Mouse (Mus musculus) lung, embryonic 16.5 days (tissue): ENCODE measurements around the gene Sned1. TPM values are rescaled to one million over a fixed set of nuclear protein-coding genes. Genes with fewer than 3 reads are reported as not detected.
A peak's percentile ranks its signal among the peaks of the same experiment; 100 is the strongest.
"Not testable (repeated sequence)": the region's sequence is repeated elsewhere in the genome, so short reads cannot be mapped to it uniquely, and the experiment has no call there.

ENCODE experiments used
- ATAC-seq: fragments of 200-750 bp; cut with Nextera tagmentation; 2 replicates; pipeline ENCODE4 v1.8.0; 2017; ENCODE audit warnings: low read depth, mild to moderate bottlenecking, moderate library complexity
- H3K27ac ChIP-seq: fragments of 300-500 bp; sonication (generic); 2 replicates; pipeline ENCODE4 v1.5.1; 2014; ENCODE audit warnings: mild to moderate bottlenecking, control low read depth, low read length
- H3K27me3 ChIP-seq: fragments of 300-500 bp; sonication (generic); 2 replicates; pipeline ENCODE4 v1.6.1; 2014; ENCODE audit warnings: low read depth, low read length, mixed read lengths; ENCODE audit not compliant: control insufficient read depth, insufficient read depth
- H3K36me3 ChIP-seq: fragments of 300-500 bp; sonication (generic); 2 replicates; pipeline ENCODE4 v1.6.1; 2014; ENCODE audit warnings: low read length; ENCODE audit not compliant: control insufficient read depth, insufficient read depth
- H3K4me1 ChIP-seq: fragments of 300-500 bp; sonication (generic); replicated peaks from 2 replicates; pipeline ENCODE4 v1.6.1; 2014; ENCODE audit warnings: low read length, mixed read lengths; ENCODE audit not compliant: control insufficient read depth, insufficient read depth
- H3K4me2 ChIP-seq: fragments of 300-500 bp; sonication (generic); 2 replicates; pipeline ENCODE4 v1.6.1; 2014; ENCODE audit warnings: low read depth, low read length, control low read depth
- H3K4me3 ChIP-seq: fragments of 300-500 bp; sonication (generic); 2 replicates; pipeline ENCODE4 v1.5.1; 2014; ENCODE audit warnings: mild to moderate bottlenecking, low read length, control low read depth
- H3K9ac ChIP-seq: fragments of 300-500 bp; sonication (generic); 2 replicates; pipeline ENCODE4 v1.6.1; 2014; ENCODE audit warnings: low read length, control low read depth
- H3K9me3 ChIP-seq: fragments of 300-500 bp; sonication (generic); 2 replicates; pipeline ENCODE4 v1.6.1; 2016; ENCODE audit warnings: low read length; ENCODE audit not compliant: control insufficient read depth
- WGBS: fragments of 180-500 bp; shearing (Covaris S2); extraction: QIAGEN DNeasy Blood & Tissue Kit; methylation state at CpG from one replicate; pipeline ENCODE4 v1.1.7; 2014; 5-methylcytosine and 5-hydroxymethylcytosine counted together
- polyA plus RNA-seq: library from polyadenylated mRNA; unstranded; fragments of >200 nt; fragmentation: Nextera tagmentation; extraction: Ambion mirVana; gene quantifications from 2 replicates; pipeline ENCODE4 v1.2.1, GENCODE M21; 2015

Sned1 gene
- polyA plus RNA-seq, 1 experiment from 2014 or later: 20.2 TPM

GRCm38 (mm10) chr1:93277041-93277440 lies 41.4 kb downstream of the Sned1 start:
- Histone ChIP-seq H3K4me2 (no peak overlapping the region), H3K4me3 (no peak overlapping the region), H3K27ac (no peak overlapping the region), H3K9ac (no peak overlapping the region), H3K9me3 (no peaks in the 10 kb centered on the region), H3K27me3 (no peaks in the 10 kb centered on the region), H3K4me1 (no peaks in the 10 kb centered on the region), H3K36me3 (peaks cover 4% of the 10 kb centered on the region; the same call in 1 of the 2 replicates)
- no peak for ATAC-seq
- WGBS: 64% methylated on average over 7 of the region's 7 CpGs

- no peaks in the 10 kb centered on the region; the same call in 1 of the 2 replicates for H3K36me3 ChIP-seq
- 45% methylated on average over 3 of the region's 3 CpGs for WGBS
- no peak for ATAC-seq
These were observed 54.1 kb downstream of the Sned1 start for GRCm38 (mm10) chr1:93289678-93290214.

GRCm38 (mm10) chr1:93290956-93291355 lies 55.3 kb downstream of the Sned1 start:
- ATAC-seq: no peak
- WGBS: 70% methylated on average over 4 of the region's 4 CpGs

More at GRCm38 (mm10) chr1:93289678-93290214, 54.1 kb downstream of the Sned1 start:
- no peaks in the 10 kb centered on the region for H3K27me3 ChIP-seq
- no peaks in the 10 kb centered on the region for H3K9me3 ChIP-seq
- no peak overlapping the region for H3K9ac ChIP-seq
- no peak overlapping the region for H3K4me2 ChIP-seq
- no peak overlapping the region for H3K4me3 ChIP-seq
- no peaks in the 10 kb centered on the region for H3K4me1 ChIP-seq
- no peak overlapping the region for H3K27ac ChIP-seq

GRCm38 (mm10) chr1:93291591-93291990 lies 56.0 kb downstream of the Sned1 start:
- H3K4me2 ChIP-seq: no peak overlapping the region
- H3K9ac ChIP-seq: no peak overlapping the region
- H3K9me3 ChIP-seq: no peaks in the 10 kb centered on the region
- peaks cover 11% of the 10 kb centered on the region for H3K36me3 ChIP-seq
- no peaks in the 10 kb centered on the region for H3K27me3 ChIP-seq
- H3K4me1 ChIP-seq: no peaks in the 10 kb centered on the region
- H3K27ac ChIP-seq: no peak overlapping the region
- no peak overlapping the region for H3K4me3 ChIP-seq
- WGBS: 89% methylated on average over 1 of the region's 1 CpGs
- ATAC-seq: no peak

More at GRCm38 (mm10) chr1:93290956-93291355, 55.3 kb downstream of the Sned1 start:
- no peak overlapping the region for H3K4me2 ChIP-seq
- H3K27ac ChIP-seq: no peak overlapping the region
- no peak overlapping the region for H3K9ac ChIP-seq
- no peaks in the 10 kb centered on the region for H3K4me1 ChIP-seq
- H3K36me3 ChIP-seq: peaks cover 5% of the 10 kb centered on the region
- no peaks in the 10 kb centered on the region for H3K9me3 ChIP-seq
- H3K4me3 ChIP-seq: no peak overlapping the region
- H3K27me3 ChIP-seq: no peaks in the 10 kb centered on the region

- no peak overlapping the region for H3K4me2 ChIP-seq
- H3K36me3 ChIP-seq: peaks cover 15% of the 10 kb centered on the region
- no peaks in the 10 kb centered on the region for H3K27me3 ChIP-seq
- H3K4me3 ChIP-seq: no peak overlapping the region
- WGBS: 70% methylated on average over 8 of the region's 8 CpGs
- no peak for ATAC-seq
- H3K9me3 ChIP-seq: no peaks in the 10 kb centered on the region
- H3K9ac ChIP-seq: no peak overlapping the region
- H3K27ac ChIP-seq: no peak overlapping the region
- no peaks in the 10 kb centered on the region for H3K4me1 ChIP-seq
These were observed 56.4 kb downstream of the Sned1 start for GRCm38 (mm10) chr1:93292006-93292405.

GRCm38 (mm10) chr1:93294491-93294890 lies 58.9 kb downstream of the Sned1 start:
- not testable (repeated sequence) for H3K27ac ChIP-seq, ATAC-seq, H3K4me2 ChIP-seq, H3K27me3 ChIP-seq, H3K4me3 ChIP-seq, H3K4me1 ChIP-seq, H3K9ac ChIP-seq, H3K9me3 ChIP-seq
- peaks cover 28% of the 10 kb centered on the region for H3K36me3 ChIP-seq
- 77% methylated on average over 3 of the region's 3 CpGs for WGBS

GRCm38 (mm10) chr1:93299791-93300190 lies 64.2 kb downstream of the Sned1 start:
- H3K4me2 ChIP-seq: no peak overlapping the region
- peaks cover 40% of the 10 kb centered on the region for H3K36me3 ChIP-seq
- peaks cover 3% of the 10 kb centered on the region; the same call in 1 of the 2 replicates for H3K4me1 ChIP-seq
- H3K27me3 ChIP-seq: no peaks in the 10 kb centered on the region
- WGBS: 75% methylated on average over 4 of the region's 4 CpGs
- ATAC-seq: peak; percentile 64; the same call in 1 of the 2 replicates
- no peak overlapping the region for H3K9ac ChIP-seq
- H3K9me3 ChIP-seq: no peaks in the 10 kb centered on the region
- H3K27ac ChIP-seq: no peak overlapping the region
- H3K4me3 ChIP-seq: no peak overlapping the region

GRCm38 (mm10) chr1:93300578-93300977 lies 64.9 kb downstream of the Sned1 start:
- ATAC-seq: peak; percentile 30; the same call in 1 of the 2 replicates
- Histone ChIP-seq H3K27me3 (no peaks in the 10 kb centered on the region), H3K9ac (no peak overlapping the region), H3K4me1 (peaks cover 7% of the 10 kb centered on the region; the same call in 1 of the 2 replicates), H3K36me3 (peaks cover 38% of the 10 kb centered on the region), H3K4me3 (no peak overlapping the region), H3K9me3 (no peaks in the 10 kb centered on the region), H3K4me2 (no peak overlapping the region), H3K27ac (no peak overlapping the region)
- WGBS: 76% methylated on average over 3 of the region's 3 CpGs

GRCm38 (mm10) chr1:93305581-93306337 lies 70.1 kb downstream of the Sned1 start, which contains the start of gene Mterf4:
TSS of gene Mterf4 (minus strand) at chr1:93305915.
- ATAC-seq: peak; percentile 92
- 6% methylated on average over 36 of the region's 36 CpGs for WGBS
- H3K36me3 ChIP-seq: peaks cover 14% of the 10 kb centered on the region
- H3K9me3 ChIP-seq: no peaks in the 10 kb centered on the region
- peaks cover 7% of the 10 kb centered on the region; the same call in 1 of the 2 replicates for H3K4me1 ChIP-seq
- H3K9ac ChIP-seq: peak within 1 kb of the TSS; percentile 94
- H3K4me2 ChIP-seq: peak within 1 kb of the TSS; percentile 88
- no peaks in the 10 kb centered on the region for H3K27me3 ChIP-seq
- peak within 1 kb of the TSS; percentile 65; the same call in 1 of the 2 replicates for H3K27ac ChIP-seq
- H3K4me3 ChIP-seq: peak within 1 kb of the TSS; percentile 97
